10 mouse cellular contexts compared by ENCODE assay signal in genomic region chrX:11876636-11877035, GRCm38 (mm10).
"Had no signal": no experiment of that assay in that cellular context is flagged by ENCODE, and none has a peak within 500 bp of the region (broad histone marks: within the 10 kb centered on the region; RNA-seq: fewer than 3 reads in every experiment).

No protein-coding gene starts in this region.

- DNase-seq: kidney, postnatal 25 days; layer of hippocampus, adult 9-11 months; lung, adult 18-20 months; lung, postnatal 10 days; lung, postnatal 36 days; retina, postnatal 1 day; thymus, adult 18-20 months; thymus, postnatal 36 days had no signal

- ATAC-seq: midbrain, embryonic 13.5 days; midbrain, embryonic 16.5 days had no signal
